Mouse (Mus musculus): Measurements from ENCODE around the gene Gpr137.
"Not testable (repeated sequence)": the region's sequence is repeated elsewhere in the genome, so short reads cannot be mapped to it uniquely, and the experiment has no call there.

Gene Gpr137

GRCm38 (mm10) chr19:6920741-6921636 lies 21.3 kb downstream of the Gpr137 start:
- DNase-seq = peak; percentile 53

DNA sequence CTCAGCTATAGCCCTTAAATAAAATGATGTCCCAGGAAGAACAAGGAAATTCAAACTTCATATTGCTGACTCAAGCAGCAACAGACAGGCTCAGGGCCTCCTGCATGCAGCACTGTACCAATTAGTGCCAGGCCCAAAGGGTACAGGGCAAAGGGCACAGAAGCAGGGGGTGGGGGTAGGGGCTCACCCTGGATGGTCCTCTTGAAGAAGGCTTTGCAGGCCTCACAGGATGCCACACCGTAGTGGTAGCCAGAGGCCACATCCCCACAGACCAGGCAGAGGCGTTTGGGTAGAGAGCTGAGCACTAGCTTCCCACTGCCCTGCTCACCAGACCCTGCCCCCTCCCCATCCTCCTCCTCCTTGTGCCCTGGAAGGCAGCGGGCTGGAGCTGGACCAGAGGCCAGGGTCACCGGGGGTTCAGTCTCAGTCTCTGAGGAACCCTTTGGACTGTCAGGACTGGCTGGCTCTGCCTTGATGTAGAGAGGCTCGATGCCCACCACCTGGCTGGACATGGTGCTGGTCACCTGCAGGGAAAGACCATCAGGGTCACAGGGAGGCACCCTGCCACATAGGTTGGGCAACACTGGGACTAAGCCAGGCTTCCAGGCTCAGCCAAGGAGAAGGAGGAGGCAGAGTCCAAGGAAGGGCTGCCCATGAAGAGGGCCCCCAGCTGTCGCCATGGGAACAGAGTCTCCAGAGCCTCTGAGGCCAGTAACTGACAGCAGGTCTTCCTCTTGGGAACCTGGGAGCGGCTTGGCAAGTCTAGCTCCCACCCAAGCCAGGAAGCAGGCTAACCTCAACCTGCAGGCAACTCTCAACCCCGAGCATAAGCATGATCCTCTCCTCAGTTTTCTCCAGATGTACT lies 22.2 kb downstream of the Gpr137 start:
- no peak for DNase-seq

GRCm38 (mm10) chr19:6919431-6919830 lies 22.8 kb downstream of the Gpr137 start:
- no peak for DNase-seq

GRCm38 (mm10) chr19:6918321-6918720 lies 24.0 kb downstream of the Gpr137 start:
- DNase-seq = no peak

DNA sequence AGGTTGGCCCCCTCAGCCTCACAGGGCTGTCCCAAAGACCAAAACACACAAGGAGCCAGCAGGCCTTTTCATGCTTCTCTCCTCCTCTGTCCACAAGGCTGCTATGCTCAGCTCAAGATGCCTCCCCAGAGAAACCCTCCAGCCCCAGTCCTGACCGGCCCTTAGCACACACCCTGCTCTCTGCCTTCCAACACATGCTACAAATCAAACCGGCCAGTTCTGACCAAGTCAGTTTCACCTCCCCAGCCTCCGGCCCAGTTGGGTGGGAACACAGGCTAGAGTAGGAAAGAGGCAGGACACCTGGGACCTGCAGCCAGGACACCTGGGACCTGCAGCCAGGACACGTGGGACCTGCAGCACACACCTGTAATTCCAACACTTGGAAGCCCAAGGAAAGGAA lies 25.8 kb downstream of the Gpr137 start:
- DNase-seq = no peak

DNA sequence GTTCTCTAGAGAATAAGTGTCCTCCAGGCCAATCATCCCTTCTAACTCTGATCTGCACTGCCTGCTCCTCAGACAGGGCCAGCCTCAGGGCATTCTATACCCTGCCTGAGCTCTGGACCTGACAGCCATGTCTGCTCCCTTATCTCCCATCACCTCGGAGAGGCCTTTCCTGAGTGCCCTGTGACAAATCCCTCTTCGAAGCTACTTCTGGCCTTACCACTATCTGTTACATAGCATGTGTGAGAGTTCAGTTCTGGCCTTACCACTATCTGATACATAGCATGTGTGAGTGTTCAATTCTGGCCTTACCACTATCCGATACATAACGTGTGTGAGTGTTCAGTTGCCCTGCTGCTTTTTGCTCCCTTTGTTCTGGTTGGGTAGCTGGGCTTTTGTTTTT lies 27.0 kb downstream of the Gpr137 start:
- no peak for DNase-seq

DNA sequence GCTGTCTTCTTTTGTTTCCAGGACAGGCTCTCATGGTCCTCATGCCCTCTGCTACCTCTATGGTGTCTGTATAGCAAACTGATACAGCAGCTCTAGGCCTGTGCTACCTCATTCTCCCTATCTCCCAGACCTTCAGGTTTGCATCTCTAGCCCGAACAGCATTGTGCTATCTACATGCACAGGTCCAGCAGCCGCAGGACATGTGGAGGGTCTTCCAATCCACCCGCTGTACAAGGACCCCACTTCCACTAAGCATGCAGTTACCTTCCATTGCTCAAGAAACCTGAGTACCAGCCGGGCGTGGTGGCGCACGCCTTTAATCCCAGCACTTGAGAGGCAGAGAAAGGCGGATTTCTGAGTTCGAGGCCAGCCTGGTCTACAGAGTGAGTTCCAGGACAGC lies 27.7 kb downstream of the Gpr137 start:
- no peak for DNase-seq

DNA sequence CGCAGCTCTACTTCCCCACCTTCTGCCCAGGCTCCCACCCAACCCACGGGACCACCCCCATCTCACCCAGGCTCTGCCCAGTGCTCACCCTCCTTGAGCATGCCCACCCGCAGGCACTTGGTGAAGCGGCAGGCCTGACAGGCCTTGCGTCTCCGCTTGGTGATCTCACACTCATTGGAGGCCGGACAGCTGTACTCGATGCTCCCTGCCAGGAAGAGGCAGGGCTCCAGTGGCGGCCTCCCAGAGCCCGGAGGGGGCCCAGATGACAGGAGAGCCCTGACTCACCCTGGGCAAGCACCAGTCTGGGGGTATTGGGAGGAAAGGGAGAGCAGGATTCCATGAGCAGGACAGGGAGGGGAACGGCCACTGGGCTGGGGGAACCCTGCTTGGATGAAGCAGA lies 28.3 kb downstream of the Gpr137 start:
- DNase-seq = no peak

GRCm38 (mm10) chr19:6913036-6913435 lies 29.2 kb downstream of the Gpr137 start:
- no peak for DNase-seq

DNA sequence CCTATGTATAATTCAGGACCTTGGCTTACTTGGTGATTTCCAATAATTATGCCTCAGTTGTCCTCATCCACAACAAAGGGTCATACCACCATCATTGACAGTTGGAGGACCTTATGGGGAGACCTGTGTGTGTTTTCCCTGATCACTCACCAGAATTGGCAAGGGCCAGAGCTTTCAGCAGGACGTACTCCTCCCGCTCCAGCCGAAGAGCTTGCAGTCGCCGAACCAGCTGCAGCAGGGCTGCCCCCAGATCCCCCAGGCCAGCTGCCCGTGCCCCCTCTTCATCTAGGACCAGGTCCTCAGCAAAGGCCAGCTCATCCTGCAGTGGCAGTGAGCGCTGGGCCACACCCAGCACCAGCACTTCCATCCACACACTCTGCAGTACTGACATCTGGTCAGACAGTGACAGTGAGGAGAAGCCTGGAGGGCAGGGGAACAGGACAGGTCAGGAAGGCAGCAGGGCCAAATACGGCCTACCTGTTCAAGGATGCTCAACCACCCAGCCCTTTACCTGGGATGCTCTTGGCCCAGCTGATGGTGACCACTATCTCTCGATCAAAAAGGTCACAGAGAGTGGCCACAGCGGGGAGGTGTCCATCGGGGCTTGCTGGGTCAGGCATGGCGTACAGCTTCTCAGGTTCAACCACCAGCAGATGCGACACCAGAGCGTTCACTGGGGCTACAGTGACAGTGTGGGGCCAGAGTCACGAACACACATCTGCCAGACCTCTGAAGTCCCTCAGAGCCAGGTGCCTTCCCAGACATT lies 29.9 kb downstream of the Gpr137 start:
- DNase-seq = no peak

- no peak for DNase-seq
These were observed 30.9 kb downstream of the Gpr137 start for GRCm38 (mm10) chr19:6911101-6912074.

GRCm38 (mm10) chr19:6910306-6910705 lies 32.0 kb downstream of the Gpr137 start:
- not testable (repeated sequence) for DNase-seq

GRCm38 (mm10) chr19:6909507-6910289 lies 32.6 kb downstream of the Gpr137 start, which contains the start of the genes Trmt112 and Prdx5:
TSS of gene Trmt112 (plus strand) at chr19:6909698.
TSS of gene Prdx5 (minus strand) at chr19:6910106.
- peak; percentile 89 for DNase-seq

- DNase-seq = no peak
These were observed 33.3 kb downstream of the Gpr137 start for GRCm38 (mm10) chr19:6909021-6909420.

DNA sequence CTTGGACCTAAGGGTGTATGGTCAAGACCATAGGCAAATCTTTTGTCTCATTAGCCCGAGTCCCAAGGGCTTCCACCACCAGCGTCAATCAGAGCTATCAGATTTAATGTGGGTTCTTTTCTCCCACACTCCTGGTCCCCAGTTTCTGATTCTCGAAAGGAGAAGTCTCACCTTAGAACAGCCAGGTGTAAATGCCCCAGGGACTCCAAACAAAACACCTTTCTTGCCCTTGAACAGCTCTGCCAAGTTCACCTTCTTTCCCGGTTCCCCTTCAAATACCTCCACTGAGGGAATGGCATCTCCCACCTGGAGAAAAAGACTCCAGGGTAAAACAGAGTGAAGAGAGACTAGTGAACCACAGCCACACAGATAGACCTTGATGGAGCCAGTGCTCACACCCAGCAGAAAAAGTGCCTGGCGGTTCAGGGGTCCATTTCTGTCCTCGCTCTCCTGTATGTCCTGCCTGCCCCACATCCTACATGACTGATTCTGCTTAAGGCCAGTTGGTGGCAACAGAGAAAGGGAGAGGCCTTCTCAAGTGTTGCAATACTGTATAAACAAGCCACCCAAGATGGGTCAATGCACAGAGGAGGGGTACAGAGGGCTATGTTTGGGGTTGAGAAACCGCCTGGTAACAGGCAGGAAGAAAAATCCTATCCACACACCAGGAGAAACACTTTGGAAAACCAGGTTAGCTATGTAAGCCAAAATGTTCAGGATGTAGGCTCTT lies 34.3 kb downstream of the Gpr137 start:
- no peak for DNase-seq

DNA sequence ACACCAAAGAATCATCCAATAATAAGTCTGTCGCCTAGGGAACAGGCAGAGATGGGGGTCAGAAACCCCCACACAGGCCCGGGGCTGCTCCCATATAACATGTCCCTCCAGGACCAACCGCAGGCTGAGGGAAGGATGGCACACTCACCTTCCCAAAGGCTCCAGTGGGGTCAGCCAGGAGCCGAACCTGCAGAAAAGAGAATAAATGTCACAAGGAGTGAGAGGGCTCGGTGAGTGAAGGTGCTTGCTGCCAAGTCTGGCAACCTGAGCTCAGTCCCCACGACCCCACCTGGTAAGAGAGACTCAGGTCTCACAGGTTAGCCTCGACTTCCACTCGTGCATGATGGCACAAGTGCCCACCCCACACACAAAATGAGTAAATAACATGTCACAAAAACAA lies 35.2 kb downstream of the Gpr137 start:
- no peak for DNase-seq

DNA sequence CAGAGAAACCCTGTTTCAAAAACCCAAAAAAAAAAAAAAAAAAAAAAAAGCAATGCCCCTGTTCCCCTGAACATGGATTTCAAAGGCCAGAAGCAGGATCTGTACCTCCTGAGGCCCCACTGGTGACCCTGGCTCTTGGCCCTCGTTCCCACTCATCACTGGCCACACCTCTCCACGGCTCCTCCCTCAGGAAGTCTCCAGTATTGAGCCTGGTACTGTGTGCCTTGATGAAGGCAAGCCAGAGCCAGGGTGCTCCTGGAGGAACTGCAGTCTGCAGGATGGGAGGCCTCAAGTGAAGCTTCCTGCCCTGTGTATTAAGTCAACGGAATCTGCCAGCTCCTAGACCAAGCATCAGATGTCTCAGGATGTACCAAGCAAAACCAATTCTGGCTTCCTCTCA lies 36.1 kb downstream of the Gpr137 start:
- no peak for DNase-seq

DNA sequence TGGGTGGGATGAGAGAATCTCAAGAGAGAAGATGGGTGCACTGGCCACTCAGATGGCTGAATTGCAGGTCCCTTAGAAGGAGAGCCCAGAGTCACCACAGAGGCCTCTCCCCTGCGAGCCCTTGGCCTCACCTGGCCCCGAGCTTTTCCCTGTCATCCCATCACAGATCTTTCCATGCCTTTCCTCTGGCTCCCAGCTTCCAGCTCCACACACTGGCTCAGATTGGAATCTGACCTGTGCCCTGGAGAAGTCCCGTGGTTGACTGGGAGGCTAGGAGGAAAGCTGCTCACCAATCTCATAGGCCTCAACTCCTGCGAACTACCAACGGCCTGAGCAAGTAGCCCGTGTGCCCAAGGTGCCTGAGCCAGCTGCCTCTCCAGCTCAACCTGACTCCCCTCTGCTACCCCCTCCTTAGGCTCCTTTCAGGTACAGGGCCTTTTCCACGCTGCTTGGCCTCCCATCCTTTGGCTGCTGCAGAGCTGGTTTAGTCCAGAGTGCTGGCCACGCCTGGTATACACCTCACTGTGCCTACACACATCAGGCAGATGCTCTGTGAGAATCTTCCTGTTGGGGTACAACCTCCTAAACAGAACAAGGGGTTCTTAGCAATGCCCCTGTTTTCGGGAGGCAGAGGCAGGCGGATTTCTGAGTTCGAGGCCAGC lies 36.7 kb downstream of the Gpr137 start:
- no peak for DNase-seq

GRCm38 (mm10) chr19:6904846-6905245 lies 37.4 kb downstream of the Gpr137 start:
- no peak for DNase-seq

GRCm38 (mm10) chr19:6903031-6903430 lies 39.2 kb downstream of the Gpr137 start:
- no peak for DNase-seq
